Mouse (Mus musculus) megakaryocyte, embryonic 14.5 days (primary cell): ENCODE results near the gene Stx1b.
"Not testable (repeated sequence)": the region's sequence is repeated elsewhere in the genome, so short reads cannot be mapped to it uniquely, and the experiment has no call there.

Source experiments
- FLI1 ChIP-seq: IDR thresholded peaks from 2 replicates; pipeline ENCODE4 v1.6.1; 2012; ENCODE audit warnings: low read length, inconsistent platforms, mixed read lengths
- GATA1 ChIP-seq: IDR thresholded peaks from 3 replicates; pipeline ENCODE4 v1.6.1; 2012; ENCODE audit warnings: mixed read lengths, low read length, inconsistent platforms, borderline replicate concordance

DNA sequence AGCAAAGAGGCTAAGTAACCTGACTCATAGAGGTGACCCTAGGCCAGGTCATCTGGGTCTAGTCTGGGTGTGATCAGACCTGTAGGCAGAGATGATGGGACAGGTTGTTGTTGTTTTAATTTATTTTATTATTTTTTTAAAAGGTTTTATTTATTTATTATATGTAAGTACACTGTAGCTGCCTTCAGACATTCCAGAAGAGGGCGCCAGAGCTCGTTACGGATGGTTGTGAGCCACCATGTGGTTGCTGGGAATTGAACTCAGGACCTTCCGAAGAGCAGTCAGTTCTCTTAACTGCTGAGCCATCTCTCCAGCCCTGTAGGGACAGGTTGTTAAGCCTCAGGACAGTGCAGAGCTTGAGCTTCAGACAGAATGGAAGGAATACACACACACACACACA lies 13.5 kb upstream of the Stx1b start:
- not testable (repeated sequence) for TF ChIP-seq FLI1, GATA1
